Mouse (Mus musculus) hindbrain, embryonic 10.5 days (tissue): ENCODE measurements around the gene Mageb4. TPM values are rescaled to one million over a fixed set of nuclear protein-coding genes. Genes with fewer than 3 reads are reported as not detected.
"Not testable (repeated sequence)": the region's sequence is repeated elsewhere in the genome, so short reads cannot be mapped to it uniquely, and the experiment has no call there.

Experiments
- DNase-seq: peaks from one replicate; pipeline ENCODE4 v3.0.0-alpha.2; 2017; ENCODE audit warnings: low spot score
- H3K27ac ChIP-seq: fragments of 300-500 bp; sonication (generic); 2 replicates; pipeline ENCODE4 v1.5.1; 2016; ENCODE audit warnings: mild to moderate bottlenecking, moderate library complexity
- H3K27me3 ChIP-seq: fragments of 300-500 bp; sonication (generic); 2 replicates; pipeline ENCODE4 v1.6.1; 2016; ENCODE audit warnings: mild to moderate bottlenecking; ENCODE audit not compliant: poor library complexity, insufficient read depth, severe bottlenecking
- H3K36me3 ChIP-seq: fragments of 300-500 bp; sonication (generic); 2 replicates; pipeline ENCODE4 v1.6.1; 2016; ENCODE audit warnings: mild to moderate bottlenecking, moderate library complexity
- H3K4me1 ChIP-seq: fragments of 300-500 bp; sonication (generic); replicated peaks from 2 replicates; pipeline ENCODE4 v1.6.1; 2016; ENCODE audit warnings: mild to moderate bottlenecking
- H3K4me3 ChIP-seq: fragments of 300-500 bp; sonication (generic); 2 replicates; pipeline ENCODE4 v1.5.1; 2016; ENCODE audit warnings: mild to moderate bottlenecking, moderate library complexity
- H3K9me3 ChIP-seq: fragments of 300-500 bp; sonication (generic); 2 replicates; pipeline ENCODE4 v1.6.1; 2016; ENCODE audit warnings: mild to moderate bottlenecking, moderate library complexity
- WGBS: fragments of 180-500 bp; shearing (Covaris S2); methylation state at CpG from one replicate; pipeline ENCODE4 v1.1.7; 2016; 5-methylcytosine and 5-hydroxymethylcytosine counted together
- polyA plus RNA-seq: library from polyadenylated mRNA; unstranded; fragments of >200 nt; fragmentation: Nextera tagmentation; extraction: Ambion mirVana; gene quantifications from 2 replicates; pipeline ENCODE4 v1.2.1, GENCODE M21; 2016

The Mageb4 gene
- not detected in 2 replicates for polyA plus RNA-seq

DNA sequence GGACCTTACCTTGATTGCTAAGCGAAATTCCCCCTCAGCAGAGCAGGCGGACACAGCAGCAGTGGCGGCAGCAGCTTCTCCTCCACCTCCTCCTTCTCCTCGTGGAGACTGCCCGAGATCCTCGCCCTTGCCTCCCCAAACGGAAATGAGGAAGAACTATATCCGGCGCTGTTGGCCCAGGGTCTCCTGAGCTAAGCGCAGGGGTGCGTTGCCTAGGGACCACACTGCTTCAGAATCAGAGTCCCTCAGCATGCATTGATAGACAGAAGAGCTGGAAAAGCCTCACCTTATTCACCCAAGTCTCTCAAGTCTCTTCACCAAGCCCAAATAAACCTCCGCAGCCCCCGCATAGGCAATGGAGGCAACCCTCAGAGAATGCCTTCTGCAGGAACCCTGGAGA is at the start of gene Mageb4:
TSS of gene Mageb4 (minus strand) at position 101 of the 400 bp plus-strand sequence.
- H3K27ac ChIP-seq, H3K4me3 ChIP-seq, H3K27me3 ChIP-seq, H3K36me3 ChIP-seq, H3K4me1 ChIP-seq, DNase-seq, H3K9me3 ChIP-seq: not testable (repeated sequence)
- WGBS: no CpG with 5 or more reads among the region's 13 CpGs

DNA sequence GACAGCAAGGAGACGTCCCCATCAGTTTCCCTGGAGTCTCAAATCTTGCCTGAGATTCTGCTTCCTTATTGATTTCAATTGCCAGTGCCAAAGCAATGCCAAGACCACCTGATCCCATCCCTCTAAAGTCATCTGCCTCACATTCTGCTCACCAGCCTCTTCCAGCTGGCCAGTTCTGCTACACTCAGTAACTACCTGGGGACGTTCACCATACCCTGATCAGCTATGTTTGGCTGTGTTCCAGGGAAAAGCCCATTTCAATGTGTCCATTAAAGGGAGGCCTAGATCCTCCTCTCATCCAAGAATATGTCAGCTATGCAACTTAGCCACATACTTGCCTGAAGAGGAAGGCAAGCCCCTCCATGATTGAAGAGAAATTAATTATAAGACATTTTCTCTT is 20.3 kb downstream of the Mageb4 start:
- not testable (repeated sequence) for H3K4me3 ChIP-seq, H3K9me3 ChIP-seq, H3K4me1 ChIP-seq, H3K36me3 ChIP-seq, H3K27me3 ChIP-seq, H3K27ac ChIP-seq, DNase-seq
- 58% methylated on average over 1 of the region's 2 CpGs for WGBS

DNA sequence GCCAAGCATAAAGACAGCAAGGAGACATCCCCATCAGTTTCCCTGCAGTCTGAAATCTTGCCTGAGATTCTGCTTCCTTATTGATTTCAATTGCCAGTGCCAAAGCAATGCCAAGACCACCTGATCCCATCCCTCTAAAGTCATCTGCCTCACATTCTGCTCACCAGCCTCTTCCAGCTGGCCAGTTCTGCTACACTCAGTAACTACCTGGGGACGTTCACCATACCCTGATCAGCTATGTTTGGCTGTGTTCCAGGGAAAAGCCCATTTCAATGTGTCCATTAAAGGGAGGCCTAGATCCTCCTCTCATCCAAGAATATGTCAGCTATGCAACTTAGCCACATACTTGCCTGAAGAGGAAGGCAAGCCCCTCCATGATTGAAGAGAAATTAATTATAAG is 58.9 kb downstream of the Mageb4 start:
- H3K9me3 ChIP-seq, H3K27me3 ChIP-seq, H3K4me1 ChIP-seq, DNase-seq, H3K36me3 ChIP-seq, H3K27ac ChIP-seq, H3K4me3 ChIP-seq: not testable (repeated sequence)
- WGBS: no CpG with 5 or more reads among the region's 1 CpGs

DNA sequence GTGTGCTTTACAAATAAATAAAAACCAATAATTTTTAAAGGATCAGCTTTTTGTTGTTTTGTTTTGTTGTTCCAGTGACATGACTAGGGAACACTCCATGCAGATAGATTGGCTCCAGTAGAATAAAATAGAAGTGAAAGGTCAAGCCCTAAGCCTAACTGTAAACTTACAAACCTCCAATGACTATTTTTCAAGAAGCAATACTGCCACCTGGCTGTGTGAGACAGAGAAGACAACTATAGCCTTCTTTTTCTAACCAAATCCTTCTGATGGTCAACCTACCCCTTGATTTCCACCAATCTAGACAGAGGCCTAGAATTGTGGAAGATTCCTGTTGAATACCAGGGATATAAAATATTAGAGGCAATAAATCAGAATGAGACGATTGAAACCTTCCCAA is 67.6 kb downstream of the Mageb4 start:
- no peaks in the 10 kb centered on the region for H3K4me1 ChIP-seq
- no peaks in the 10 kb centered on the region for H3K36me3 ChIP-seq
- no peak overlapping the region for H3K4me3 ChIP-seq
- H3K27me3 ChIP-seq: no peaks in the 10 kb centered on the region
- H3K27ac ChIP-seq: no peak overlapping the region
- no peak for DNase-seq
- no peaks in the 10 kb centered on the region for H3K9me3 ChIP-seq
- WGBS: 67% methylated on average over 1 of the region's 1 CpGs

Other genes starting within 250 kb of the Mageb4 start
- 0.98 and 1.7 TPM in 2 replicates for gene Nr0b1, start 113.3 kb downstream of the Mageb4 start, polyA plus RNA-seq